Mouse (Mus musculus) G1E-ER4 (cell line): ENCODE measurements around the gene Tspan18. TPM values are rescaled to one million over a fixed set of nuclear protein-coding genes. Genes with fewer than 3 reads are reported as not detected.

ENCODE experiments used
- GATA1 ChIP-seq: IDR thresholded peaks from one replicate; pipeline ENCODE4 v1.8.0; 2012; ENCODE audit warnings: low read length, inconsistent platforms
- polyA plus RNA-seq: library from polyadenylated mRNA; stranded (reverse); fragments of >175 nt; gene quantifications from 2 replicates; pipeline ENCODE4 v1.2.3, GENCODE M21; 2012

Gene Tspan18
- polyA plus RNA-seq, 1 experiment = 0.97 TPM

DNA sequence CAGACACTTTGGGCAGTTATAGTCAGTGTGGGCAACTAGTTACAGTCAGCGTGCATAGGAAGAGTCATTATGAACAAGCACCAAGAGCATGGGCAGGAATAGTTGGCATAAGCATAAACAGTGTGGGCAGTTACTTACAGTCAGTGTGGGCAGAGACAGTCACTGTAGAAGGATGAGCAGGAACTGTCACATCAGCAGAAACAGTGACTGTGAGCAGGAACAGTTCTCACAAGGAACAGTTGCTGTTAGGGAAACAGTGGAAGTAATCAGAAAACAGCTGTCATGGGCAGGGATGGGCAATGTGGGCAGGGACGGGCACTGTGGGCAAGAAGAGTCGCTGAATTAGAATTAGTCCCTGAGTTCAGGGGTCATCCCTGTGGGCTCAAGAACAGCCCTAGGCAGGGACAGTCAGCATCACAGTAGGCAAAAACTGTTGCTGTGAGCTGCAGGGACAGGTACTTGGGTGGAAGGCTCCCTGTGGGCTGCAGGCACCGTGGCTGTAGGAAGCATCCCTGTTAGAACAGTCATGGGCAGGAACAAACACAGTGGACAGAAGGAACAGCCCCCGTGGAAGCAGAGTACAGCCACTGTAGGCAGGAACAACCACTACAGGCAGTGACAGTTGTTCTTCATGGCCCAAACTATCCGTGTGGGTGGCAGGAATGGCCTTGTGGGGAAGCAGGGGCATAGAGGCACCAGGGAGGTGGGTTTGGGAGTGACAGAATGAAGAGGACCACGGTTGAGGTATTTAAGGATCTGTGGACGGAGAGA, 18.8 kb upstream of the Tspan18 start:
- no peak for TF ChIP-seq GATA1

DNA sequence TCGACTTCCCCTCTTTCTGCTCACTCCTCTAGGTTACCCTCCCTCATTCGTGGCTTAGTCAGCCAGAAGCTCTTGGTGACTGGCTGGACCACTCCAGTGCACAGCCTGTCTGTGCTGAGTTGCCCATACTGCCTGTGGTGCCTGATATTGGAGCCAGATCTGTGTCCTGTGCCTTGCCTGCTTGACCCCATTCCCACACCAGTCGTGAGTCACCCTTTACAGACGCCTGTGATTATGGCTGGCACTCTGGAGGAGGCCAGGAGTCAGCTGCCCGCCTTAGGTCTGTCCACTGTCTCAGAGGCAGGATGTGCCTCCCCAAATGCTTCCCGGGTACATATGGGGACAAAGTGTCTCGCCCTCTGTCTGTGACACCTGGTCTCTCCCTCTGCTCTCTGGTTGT, 17.0 kb upstream of the Tspan18 start:
- no peak for TF ChIP-seq GATA1

DNA sequence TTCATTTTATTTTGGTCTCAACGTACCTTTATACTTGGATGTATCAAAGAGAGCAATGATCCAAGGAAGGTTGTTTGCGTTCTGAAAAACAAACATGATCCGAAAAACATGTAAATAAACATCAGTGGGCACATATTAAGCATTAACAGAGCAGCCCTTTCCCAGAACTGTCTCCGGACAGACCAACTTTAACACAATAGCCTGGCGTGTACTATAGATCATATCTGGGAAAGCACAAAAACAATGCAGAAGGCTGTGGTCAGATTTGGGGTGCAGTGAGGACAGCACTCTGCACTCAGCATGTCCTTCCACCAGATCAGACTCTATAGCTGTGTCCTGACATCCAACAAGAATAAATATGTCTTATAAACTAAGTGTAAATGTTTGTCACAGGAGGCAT, 12.7 kb upstream of the Tspan18 start:
- no peak for TF ChIP-seq GATA1

DNA sequence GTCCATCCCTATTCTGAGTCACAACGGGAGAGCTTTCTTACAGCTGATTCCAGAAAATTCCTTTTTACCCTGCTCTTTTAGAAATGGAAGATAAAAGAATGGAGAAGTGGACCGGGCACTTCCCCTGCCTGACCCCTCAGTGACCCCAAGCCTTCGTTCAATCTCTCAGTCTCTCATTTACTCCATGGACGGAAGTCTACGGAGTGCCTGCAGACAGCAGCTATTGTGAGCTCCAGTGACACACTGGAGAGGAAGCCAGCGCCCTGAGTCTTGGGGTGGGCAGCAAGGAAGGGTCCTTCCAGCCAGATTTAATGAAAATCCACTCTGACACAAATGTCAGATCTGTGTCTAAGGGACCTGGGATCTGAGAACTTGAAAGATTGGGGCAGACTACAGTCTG, 12.3 kb upstream of the Tspan18 start:
- TF ChIP-seq GATA1 = no peak

DNA sequence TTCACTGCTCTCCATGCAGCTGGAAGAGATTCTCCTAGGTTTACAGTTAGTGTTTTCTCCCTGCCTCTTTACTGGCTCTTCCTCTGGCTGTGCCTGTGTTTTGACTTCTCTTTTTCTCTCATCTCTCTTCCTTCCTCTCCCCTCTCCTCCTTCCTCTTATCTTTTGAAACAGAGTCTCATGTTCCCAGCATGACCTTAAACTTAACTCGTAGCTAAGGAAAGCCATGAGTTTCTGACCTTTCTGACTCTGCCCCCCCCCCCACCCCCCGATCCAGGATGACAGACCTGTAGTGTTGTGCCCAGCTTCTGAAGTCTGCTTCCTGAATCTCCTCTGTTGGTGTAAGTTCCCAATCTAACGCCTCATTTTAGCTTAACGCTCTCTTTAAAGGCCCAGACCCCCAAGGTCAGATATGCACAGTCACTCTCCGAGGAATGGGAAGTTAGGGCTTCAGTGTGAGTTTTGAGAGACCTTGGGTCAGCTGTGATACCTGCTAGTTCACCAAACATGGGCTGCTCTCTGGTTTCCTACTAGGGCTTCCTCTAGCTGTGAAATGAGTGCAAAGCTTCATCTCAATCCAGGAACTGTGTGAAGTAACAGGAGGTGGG, 11.5 kb upstream of the Tspan18 start:
- TF ChIP-seq GATA1 = no peak

DNA sequence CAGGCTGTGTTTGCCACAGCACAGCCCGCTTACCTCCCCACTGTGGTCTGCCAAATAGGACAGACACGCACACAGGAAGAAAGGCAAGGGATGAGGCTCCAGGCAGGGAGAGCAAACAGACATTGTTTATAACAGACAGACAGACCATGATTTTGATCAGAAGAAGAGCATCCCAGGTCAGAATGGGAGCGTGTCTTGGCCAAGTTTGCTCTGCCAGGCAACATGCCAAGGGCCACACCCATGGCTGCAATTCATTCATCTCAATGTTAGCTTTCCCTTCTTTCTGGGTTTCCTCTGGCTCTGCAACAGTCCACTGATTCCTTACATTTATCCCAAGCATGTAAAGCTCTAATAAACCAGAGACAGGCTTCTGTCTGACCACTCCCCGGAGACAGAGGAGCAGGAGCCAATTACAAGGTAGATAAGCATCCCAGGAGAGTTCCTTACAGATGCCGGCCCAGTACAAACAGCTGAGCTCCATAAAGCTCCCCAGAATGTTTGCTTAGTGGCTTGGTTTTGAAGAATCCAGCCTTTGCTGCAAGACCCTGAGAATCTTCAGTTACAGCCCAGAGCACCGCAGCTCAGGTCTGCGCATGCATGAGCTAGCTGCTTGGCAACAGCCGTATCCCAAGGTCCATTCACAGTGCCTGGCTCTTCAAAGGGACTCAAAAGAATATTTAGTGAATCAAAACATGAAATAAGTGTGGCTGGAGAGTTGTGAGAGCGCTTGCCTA, 5.2 kb upstream of the Tspan18 start:
- TF ChIP-seq GATA1 = no peak

DNA sequence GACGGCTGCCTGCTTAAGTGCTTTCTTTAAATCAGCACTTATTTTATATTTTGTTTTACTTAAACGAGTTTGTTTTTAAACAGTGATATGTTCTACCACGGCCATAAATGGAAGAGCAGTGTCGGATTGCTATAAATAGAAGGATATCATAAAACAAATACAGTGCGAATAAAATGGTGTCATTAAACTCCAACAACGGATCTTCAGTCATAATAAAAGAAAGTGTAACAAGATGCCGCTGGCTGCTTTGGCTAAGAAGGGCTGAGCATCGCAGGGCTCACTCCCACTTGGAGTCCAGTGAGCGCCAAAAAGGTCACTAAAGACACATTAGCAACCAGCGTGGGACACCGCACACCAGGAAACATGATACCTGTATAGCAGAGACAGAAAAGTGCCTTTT, 1.7 kb upstream of the Tspan18 start:
- no peak for TF ChIP-seq GATA1

DNA sequence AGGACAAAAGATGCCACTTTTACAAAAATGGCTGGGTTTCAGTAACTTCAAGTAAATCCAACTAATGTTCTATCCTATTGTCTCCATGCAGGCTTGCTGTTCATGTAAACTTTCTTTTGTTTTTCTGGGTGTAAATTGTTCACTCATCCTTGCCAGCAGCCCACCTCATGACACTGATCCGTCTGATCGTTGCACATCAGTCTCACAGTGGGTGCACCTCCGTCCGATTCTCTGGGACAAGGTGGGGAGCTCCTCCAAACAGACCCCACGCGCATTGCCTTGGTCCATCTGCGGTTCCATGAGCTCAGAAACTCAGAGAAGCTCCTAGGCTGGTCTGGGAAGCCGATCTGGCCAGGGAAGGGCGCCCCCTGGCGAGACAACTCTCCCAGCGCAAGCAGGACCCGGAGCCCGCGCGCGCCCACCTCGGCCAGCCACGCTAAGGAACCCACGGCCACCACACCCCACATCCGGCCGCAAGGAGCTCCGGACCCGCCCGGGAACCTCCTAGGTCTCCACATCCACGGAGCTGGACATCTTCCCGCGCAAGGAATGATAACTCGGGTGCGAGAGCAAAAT, 976 bp downstream of the Tspan18 start:
- TF ChIP-seq GATA1 = no peak

DNA sequence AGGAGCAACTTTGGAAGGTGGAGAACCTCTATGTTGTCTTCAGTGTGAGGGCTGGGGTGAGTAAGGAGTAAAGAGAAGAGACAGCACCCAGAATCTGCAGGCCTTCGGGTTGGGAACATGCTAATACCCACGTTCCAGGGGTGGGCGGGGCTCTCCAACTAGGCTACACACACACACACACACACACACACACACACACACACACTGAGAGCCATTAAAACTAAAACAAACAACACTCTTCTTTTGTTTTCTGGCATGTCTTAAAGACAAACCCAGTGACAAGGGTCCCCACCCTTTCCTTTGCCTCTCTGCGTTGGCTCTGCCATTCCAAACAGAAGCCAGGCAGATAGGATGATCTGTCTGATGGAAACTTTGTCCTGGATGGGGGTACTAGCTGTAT, 2.0 kb downstream of the Tspan18 start:
- TF ChIP-seq GATA1 = no peak

DNA sequence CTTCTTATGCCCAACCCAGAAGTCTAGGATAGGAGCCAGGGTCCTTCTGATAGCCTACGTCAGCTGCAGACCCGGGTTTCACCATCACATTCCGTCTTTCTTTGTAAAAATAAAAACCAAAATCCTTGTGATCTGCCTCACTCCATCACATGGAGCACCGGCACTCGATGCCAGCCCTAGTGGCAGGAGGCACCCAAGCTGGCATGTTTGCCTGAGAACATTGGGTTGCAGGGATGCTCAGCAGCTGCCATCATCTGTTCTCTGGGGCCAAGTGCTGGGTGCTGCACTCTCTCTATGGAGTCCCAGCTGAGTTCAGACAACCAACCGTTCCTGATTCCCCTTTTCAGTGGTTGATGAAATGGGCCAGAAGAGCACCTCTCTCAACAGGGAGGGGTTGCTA, 3.2 kb downstream of the Tspan18 start:
- no peak for TF ChIP-seq GATA1

DNA sequence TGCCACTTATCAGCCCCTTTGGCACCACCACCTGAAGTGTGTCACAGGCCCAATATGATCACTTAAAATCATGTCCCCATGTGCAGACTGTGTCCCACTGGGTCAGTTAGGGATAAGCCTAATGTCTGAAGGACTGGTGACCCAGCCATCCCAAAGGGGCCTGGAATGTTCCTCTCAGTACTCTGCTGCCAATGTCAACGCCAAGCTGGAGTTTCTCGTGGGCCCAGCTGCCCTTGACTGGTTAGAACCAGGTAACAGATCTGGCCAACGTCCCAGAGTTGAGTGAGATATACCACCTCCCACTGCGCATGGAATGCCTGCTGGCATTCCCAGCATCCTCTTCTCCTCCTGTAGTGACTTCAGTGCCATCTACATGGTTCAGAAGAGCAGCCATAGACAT, 5.2 kb downstream of the Tspan18 start:
- TF ChIP-seq GATA1 = no peak

DNA sequence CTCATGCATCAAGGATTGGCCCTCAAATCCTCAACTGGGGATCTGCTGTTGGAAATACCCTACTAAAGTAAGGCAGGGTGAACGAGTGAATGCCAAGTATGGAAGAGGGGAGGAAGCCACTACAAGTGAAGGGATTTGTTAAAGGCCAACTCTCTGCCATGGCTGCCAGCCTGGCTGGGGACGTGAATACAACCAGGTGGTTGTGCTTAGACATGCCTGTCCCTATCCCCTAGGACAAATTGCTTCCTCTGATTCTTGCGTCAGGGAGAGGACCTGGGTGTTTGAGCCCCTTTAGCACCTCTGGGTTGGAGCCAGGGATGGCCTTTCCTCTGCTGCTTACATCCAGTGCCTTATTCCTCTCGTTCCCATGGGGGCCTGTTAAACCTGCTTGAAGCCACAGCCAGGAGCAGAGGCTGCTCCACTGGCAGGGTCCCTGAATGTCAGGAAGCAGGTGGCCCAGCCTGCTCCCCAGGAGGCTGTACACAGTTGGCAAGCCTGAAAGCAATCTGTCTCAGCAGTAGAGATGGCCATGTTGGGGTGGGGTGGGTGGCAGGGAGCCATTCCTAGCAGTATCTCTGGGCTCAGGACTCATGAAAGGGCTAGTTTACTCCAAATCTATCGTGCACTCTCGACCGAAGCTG, 6.3 kb downstream of the Tspan18 start:
- TF ChIP-seq GATA1 = no peak

DNA sequence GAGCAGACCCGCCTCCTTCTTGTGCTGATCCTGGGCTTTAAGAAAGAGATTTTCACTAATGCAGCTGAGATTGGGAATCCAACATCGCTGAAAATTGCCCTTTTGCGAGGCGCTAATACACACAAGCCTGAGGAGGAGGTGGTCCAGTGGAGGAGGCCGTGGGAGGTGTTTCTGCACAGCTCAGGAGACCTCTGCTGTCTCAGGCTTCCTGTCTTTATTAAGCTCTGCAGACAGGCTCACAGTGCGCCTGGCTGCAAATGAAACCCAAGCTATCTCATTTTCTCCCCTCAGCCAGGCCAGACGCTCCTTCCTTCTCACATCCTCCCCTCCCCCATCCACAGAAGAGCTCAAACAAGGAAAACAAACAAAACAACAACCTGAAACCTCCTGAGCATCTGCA, 9.6 kb downstream of the Tspan18 start:
- TF ChIP-seq GATA1 = no peak

DNA sequence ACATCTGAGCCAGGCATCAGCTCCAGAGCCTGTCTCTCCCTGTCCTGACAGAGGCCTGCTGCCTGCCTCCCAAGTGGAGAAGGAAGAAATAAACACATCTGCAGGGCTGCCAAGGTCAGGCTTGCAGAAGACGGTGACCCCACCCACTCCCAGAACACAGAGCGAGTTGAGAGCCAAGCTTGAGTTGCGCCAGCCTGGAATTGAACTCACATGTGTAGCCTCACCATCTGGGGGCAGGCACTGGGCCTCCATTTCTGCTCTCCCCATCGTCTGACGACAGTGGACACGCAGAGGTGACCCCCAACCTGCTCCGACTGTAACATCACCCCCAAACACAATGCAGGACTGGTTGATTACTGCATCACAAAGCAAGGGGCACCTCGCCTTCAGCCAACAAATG, 12.4 kb downstream of the Tspan18 start:
- TF ChIP-seq GATA1 = no peak

DNA sequence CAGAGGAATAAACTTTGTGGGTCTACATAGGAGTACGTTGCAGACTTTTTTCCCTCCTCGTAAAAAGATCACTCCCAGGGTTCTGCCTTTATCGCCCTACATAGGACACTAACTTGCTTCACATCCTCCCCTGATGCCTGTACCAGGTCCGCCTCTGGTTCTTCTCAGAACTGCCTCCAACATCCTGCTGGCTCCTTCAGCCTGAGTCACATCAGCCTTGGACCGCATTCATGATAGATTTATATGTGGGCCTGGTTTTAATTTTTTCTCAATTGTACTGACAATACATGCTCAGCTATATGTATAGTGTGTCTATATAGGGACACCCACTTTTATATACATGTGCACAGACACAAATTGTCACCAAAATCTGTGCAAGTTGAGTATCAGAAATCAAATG, 14.0 kb downstream of the Tspan18 start:
- TF ChIP-seq GATA1 = no peak

DNA sequence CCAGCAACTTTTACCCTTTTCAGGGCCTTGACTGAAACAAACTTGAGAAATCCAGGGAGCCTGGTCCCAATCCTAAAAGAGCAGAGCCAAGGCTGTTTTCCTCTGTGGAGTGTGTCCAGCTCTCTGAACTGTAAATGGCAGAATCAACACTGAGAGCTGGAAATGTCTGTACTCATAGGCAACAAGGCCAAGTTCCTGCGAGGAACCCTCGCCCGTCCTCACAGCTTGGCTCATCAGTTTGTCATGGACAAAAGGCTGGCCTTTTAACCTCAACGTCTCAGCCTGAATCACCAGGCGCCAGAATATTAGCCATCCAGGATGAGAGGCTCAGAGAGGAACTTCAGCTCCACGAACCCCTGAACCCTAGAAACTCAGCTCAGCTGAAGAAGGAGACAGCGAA, 14.7 kb downstream of the Tspan18 start:
- no peak for TF ChIP-seq GATA1
